Mouse (Mus musculus) erythroid progenitor cell, adult 5-6 weeks (primary cell): ENCODE results near the gene Tnnt2. TPM values are rescaled to one million over a fixed set of nuclear protein-coding genes. Genes with fewer than 3 reads are reported as not detected.

Source experiments
- ATAC-seq: replicated peaks from 2 replicates; pipeline ENCODE4 v1.8.0; 2016; ENCODE audit warnings: moderate number of reproducible peaks, mild to moderate bottlenecking, moderate TSS enrichment, inconsistent platforms; ENCODE audit not compliant: poor library complexity, low FRiP score, severe bottlenecking
- total RNA-seq, 2 experiments: library from RNA; stranded (forward) in 1 of 2; stranded (reverse) in 1 of 2; fragments of 150-400 nt in 1 of 2; fragments of 186-747, 209-891 nt in 1 of 2; gene quantifications; 2 replicates each; pipeline versions ENCODE4 v1.2.3 to v1.2.4; 2015 to 2017; ENCODE audit warnings: low replicate concordance in 2 of 2

Gene Tnnt2
- total RNA-seq, 2 experiments from 2014 or later = not detected

DNA sequence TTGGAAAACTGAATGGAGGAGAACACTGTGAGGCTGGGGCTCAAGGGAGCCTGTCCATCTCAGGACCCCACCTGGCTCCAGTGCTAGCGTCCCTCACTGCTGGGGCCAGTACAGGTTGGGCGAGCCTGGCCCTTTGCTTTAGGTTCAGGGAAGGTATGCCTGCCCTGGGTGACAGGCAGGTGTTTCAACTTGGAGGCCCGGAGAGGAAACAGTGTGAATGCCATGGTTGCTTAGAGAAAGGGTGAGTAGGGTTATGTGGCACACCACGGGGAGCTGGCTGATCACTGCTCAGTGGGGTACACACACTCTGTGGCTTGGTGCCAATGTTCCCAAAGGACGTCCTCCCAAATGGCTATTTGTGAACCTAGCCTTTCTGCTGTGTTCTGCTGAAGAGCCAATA is 21.6 kb upstream of the Tnnt2 start:
- ATAC-seq = no peak

DNA sequence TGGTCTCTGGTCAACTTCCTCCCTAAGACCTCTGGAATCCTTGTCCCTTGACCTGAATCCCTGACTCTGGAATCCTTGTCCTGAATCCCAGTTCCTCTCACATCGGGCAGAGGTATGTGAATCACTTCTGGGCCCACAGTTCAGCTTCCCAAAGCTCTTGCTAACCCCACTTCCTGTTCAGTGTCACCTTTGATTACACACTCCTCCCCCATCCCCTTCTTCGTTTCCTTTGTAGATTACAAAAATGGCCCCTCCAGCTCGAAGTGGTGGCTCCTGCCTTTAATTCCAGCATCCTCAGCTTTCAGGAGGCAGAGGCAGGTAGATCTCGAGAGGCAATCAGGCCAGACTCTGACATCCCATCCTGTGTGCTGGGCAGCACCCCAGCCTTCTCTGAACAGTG is 18.6 kb upstream of the Tnnt2 start:
- no peak for ATAC-seq

DNA sequence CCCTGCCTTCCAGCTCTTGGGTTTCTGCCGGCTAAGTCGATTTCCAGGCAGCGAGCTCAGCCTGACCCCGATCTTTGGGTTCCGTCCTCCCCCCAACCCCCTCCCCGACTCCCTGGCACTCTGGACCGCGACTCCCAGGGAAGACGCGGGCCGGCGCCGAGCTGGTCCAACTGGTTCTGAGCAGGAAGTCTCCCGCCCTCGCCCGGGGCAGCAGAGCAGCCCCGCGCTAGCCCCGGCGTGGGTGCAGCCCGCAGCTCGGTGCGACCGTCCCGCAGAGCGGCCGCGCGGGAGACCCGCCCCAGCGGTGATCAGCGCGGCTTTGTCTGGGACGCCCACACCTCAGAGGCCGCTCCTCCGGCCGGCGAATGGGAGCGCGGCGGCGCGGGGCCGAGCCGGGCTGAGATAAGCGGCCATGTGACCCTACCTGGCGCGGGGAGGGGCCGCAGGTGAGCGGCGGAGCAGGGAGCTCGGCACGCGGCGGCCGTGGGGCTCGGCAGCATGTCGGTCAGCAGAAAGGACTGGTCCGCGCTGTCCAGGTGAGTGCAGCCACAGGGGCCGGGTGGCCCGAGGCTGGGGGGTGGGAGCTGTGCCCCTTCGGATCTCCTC is 17.6 kb upstream of the Tnnt2 start, which contains the start of gene Lad1:
Gene Lad1, plus strand, starts transcription at position 118 of the 606 bp plus-strand sequence.
- ATAC-seq = no peak

DNA sequence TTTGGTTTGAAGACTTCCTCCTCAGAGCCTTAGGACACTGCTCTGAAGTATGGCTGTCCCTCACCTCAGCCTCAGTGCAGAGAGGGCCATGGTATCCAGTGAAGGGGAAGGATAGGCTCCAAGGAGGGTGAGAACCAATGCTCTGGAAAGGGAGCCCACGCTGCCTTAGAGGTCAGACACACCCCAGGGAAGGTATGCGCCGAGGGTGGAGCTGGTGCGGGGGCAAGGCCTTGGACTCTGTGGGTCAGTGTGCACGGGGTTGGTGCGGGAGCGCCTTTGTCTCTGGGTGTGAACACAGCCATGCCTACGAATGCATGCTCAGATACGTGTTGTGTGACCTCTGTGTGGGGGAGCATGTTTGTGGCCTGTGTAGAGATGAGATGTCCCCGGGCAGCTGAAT is 16.1 kb upstream of the Tnnt2 start:
- ATAC-seq = no peak

DNA sequence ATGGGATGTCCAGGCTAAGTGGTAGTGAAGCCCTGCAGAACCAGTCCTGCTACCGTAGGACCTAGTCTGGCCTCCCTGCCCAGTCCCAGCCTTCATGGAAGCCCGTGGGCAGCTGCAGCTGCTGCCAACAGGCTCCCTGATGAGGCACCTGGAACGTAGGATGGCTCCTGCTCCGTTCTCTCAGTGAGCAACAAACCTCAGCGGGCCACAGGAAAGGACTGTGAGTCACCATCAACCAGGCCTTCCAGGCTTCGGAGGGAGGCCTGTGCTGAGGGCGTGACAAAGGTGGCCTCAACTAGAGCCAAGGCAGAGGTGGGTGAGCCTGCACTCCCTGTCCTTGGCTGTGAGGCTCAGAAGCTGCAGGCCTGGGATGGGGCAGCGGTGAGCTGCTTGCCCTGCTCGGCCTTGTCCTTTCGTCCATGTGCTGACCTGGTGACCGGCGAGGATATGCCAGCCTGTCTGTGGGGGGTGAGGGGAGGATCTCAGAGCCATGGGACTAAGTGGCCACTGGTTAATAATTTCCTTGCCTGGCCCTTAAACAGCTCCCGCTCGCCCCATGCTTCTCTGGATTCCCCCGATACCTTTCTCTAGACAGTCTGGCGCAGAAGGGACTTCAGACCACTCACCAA is 15.3 kb upstream of the Tnnt2 start:
- no peak for ATAC-seq

DNA sequence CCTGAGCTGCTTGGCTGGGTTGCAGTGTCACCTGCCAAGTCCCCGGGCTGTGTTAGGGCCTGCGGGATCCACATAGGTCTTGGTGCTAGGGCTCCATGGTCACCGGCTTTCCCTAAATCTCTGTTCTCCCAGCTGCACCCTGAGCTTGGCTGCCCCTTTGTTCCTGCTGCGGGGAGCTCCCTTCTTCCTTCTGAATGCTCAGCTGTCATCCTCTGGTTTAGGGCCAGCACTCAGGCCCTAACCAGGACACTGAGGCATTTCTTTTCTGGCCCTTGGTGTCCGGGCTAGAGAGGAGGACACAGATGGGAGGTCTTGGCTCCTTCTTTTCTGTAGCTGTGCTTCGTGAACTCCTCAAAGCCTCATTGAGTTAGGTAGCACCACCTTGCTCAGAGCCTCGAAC is 14.4 kb upstream of the Tnnt2 start:
- ATAC-seq = no peak

DNA sequence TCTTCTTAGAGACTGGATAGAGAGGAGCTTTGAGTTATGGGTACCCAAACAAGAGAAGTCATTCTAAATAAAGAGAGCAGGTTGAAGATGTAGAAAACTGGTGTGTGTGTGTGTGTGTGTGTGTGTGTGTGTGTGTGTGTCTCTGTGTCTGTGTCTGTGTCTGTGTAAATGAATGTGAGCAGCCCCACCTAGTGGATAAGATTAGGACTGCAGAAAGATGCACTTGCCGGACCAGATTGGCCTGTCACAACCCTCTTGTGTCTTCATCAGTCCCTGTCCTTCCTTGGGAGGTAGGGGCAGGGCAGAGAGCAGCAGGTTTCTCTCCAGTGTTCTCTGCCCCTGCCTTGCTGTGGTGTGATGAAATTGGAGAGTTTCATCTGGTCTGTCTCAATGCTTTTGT is 7.2 kb upstream of the Tnnt2 start:
- ATAC-seq = 0 out of 2 replicates have a peak, but pooled peaks have one; percentile 43

DNA sequence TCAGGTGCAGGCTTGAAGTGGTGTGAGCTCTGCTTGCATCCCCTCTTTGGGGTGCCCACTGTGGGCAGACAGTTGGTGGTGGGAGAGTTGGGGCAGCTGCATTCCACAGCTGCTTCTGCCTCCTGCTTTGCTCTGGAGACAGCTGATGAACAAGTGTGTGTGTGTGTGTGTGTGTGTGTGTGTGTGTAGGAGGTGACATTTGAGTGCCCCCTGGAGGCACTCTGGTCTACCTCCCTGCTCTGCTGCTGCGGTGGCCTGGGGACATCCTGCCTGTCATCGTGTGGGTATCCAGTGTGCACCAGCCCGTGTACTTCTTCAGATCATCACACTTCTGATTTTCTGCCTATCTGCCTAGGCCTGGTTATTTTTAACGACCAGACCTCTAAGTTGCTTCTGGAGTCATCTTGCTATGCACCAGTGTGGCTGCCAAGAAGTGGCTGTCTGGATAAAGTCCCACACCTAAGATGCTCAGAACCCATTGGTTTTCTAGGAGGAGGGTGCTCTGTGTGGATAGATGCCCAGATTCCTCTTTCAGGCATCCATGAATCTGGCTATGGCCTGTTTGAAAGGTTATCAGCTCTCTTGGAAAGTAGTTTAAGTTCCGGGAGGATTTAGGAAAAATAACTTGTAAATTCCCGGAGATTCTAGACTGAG is 1.8 kb upstream of the Tnnt2 start:
- ATAC-seq = no peak

DNA sequence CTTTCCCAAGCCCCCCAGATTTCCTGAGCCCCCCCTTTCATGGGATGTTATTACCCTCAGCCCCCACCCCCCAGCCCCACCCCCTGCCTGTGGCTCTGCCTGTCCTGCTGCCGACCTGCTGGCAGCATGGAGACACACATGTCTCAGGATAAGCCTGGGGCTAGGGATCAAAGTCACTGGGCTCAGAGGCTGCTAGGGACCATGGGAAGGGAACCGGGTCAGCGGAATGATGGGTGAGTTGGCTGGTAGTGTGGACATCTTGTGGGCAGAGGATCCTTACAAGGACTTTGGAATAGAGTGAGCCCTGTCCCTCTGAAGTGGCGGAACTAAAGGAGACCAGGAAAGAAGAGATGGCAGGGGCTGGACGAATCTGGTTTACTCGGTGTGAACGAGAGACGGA is 1.2 kb upstream of the Tnnt2 start:
- ATAC-seq = no peak

DNA sequence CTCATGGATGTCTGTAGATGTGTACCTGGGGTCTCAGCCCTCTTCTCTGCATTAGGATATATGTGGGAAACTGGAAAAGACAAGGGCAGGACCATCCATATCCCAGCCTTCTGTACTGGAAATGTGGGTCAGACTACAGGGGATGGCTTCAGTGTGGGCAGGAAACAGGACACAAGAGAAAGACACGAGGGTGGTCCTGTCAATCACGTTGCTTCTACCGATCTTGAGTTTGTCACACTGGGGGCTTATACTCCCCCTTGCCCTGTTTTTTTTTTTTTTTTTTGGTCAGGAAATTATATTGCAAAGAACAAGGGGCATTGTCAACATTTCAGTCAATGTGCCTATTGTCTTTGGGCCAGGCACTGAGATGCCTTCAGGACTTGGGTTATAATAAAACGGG is 2.5 kb downstream of the Tnnt2 start:
- ATAC-seq = no peak

DNA sequence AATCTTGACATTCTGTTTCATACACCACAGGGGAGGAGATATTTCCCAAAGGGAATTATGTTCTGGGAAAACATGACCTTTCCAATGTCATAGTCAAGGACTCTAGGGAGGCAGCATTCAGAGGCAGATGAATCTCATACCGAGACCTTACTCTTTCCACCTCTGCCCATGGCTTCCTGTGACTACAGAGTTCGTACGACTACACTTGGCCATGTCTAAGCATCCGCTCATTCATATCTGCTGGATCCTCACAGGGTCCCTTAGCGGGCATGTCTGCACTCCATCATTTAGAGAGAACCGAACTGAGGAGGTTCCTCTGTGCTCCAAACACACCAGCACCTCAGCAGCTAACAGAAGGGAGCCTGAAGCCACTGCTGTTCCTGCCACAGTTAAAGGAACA is 2.9 kb downstream of the Tnnt2 start:
- no peak for ATAC-seq

DNA sequence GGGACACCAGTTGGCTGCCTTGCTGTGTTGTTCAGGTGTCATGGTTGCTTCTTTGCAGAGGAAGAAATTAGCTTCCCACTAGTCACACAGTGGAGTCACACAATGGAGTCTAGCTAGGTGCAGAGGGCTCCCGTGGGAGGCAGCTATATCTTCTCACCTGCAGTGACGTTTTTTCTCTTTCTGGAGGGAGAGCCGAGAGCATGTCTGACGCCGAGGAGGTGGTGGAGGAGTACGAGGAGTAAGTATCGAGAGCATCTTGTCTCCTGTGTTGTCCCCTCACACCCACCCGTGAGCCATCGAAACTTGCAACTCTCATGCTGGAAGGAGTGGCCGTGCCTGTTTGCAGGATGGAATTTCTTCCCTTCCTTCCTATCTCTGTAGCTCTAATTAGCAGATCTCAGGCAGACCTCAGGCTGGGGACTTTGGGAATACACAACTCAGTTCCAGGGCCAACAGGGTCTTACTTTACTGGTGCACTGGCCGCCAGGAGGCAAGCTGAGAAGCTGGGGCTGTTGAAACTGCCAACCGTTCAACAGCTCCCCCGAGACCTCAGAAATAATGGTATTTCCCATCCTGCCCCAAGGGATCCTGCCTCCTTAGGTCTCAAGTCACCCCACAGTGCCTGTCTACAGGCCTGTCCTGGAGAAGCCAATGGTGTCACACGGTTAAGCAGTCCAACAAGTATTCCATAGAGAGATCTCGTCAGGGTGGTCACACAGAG is 4.7 kb downstream of the Tnnt2 start:
- ATAC-seq = no peak

DNA sequence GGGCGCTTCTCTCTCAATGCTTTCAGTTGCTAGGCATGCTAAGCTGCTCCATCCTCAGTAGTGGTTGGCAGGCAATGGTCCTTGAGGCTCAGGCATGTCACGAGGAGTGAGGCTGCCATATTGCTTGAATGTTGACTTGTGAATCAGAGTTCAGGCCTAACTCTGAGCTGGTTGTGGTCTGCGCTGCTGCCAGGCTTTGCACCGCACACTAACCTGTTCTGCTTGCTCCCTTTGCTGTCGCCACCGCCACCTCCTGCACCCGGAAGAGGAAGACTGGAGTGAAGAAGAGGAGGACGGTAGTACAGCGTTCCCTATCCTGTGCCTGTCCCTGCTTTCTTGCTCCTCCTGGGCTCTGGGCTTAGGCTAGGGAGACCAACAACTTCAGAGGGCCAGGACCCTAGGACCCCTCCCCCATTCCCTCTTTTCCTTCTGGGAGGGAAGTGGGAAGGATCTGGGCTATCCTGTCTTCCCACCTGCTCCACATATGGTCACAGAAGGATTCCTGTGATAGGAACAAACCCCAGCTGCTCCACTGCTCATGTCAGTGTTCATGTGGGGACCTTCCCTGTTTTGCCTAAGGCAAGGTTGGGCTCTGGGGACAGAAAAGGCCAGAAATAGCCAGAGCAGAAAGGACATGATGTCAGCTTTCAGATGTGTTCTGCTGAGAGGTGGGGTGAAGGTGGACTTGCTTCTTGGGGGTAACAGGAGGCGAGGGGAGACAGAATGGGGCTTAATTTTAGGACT is 7.5 kb downstream of the Tnnt2 start:
- no peak for ATAC-seq

DNA sequence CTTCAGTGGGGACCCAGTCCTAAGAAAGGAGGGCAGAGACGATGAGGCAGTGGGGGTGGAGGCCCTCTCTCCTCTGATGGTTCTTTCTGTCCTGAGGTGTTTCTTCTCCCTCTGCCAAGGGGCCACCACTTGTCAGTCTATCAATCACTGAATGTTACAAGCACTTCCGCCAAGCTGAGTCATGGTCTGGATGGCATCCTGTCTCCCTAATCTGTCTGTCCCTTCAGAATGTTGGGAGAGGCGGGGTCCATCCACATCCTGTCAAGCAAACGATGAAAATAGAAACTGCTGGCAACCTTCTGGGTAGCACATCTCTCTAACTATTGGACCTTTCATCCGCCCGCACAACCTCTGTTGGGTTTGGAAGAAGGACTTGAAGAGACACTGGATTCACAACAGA is 8.3 kb downstream of the Tnnt2 start:
- ATAC-seq = no peak

DNA sequence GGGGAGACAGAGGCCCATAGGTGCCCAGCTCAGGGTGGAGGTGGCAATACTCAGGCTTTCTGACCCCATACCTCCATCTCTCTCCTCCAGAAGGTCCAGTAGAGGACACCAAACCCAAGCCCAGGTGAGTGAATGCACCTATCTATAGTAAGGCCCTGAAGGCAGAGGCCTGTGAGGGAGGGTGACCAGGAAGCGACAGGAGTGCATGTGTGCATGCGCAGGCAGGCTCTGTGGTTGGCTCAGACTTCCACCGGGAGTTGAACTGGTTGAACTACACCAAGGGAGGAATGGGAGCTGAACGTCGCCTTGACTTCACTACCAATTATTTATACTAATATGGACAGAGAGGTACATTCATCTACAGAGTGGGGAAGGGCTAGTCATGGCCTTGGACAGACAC is 10.5 kb downstream of the Tnnt2 start:
- ATAC-seq = no peak

DNA sequence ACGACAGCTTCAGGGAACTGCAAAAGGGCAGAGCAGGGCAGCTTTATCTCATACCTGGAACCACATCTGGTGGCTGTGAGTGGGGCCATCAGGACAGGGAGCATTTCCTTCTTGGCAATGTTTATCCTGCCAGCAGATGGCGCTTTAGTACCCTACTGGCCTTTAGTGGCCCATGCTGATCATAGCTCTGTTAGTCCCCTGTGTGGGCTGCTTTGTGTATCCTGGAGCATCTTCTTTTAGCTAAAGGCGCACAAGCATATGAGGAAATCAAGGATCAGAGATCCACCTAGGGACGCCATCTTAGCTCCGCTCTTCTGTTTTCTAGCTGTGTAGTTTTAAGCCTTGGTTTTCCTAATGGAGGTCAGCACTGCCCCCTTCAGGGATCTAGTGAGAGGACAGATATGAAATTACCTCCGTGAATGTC is 11.0 kb downstream of the Tnnt2 start:
- ATAC-seq = peak; percentile 67; the same call in 1 of the 2 replicates

DNA sequence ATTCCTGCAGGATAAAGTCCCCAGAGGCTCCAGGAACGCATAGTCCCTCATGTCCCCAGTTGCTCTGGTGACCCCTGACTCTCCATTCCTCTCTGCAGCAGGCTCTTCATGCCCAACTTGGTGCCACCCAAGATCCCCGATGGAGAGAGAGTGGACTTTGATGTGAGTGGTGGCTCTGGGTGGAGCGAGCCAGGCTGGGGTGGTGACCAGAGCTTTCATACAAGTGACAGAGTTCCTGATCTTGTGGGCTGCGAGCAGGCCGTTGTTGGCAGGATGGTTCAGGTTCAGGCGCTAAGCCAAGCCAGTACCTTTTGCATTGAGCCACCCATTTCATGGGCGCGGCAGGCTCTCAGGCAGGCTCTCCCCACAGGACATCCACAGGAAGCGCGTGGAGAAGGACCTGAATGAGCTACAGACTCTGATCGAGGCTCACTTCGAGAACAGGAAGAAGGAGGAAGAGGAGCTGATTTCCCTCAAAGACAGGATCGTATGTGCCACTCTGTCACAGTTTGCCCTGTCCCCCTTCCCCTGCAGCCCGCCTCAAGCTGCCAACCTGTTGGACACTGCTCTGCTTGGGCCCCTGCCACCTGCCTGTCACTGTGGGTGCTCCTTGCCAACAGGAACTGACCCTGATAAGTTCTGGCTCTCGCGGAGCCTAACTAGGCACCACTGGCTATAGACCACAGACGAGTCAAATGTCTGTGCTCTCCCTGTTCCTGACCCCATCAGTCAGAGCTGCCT is 11.6 kb downstream of the Tnnt2 start:
- no peak for ATAC-seq

DNA sequence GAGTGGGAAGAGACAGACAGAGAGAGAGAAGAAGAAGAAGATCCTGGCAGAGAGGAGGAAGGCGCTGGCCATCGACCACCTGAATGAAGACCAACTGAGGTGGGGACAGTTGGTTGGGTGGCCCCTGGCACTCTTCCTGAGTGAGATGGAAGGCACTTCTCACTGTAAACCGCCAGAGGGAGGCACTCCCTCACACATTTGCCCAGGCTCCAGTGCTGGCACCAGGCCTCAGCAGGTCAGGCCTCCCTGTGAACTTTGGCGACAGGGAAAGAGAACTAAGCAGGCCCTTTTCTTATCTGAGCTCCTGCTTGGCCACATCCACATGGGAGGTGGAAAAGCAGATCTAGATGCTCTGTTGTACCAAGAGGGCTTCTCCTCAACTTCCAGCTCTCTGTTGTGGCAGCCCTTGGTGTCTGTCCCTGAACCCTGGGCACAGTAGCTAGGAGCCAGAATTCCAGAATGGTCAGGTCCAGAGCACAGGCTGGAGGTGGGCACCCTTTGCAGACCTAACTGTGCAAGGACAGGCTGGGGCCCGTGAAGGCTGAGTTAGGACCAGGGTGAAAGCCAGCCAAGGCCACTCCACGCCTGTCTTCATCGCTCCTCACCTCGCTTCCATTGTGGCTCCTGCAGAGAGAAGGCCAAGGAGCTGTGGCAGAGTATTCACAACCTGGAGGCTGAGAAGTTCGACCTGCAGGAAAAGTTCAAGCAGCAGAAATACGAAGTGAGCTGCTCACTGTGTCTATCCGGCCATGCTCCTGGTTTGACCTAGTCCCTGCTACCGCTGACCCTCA is 14.8 kb downstream of the Tnnt2 start:
- peak; percentile 61 for ATAC-seq
